Comparison of ENCODE assay signal across 22 mouse cellular contexts in the genomic region with DNA sequence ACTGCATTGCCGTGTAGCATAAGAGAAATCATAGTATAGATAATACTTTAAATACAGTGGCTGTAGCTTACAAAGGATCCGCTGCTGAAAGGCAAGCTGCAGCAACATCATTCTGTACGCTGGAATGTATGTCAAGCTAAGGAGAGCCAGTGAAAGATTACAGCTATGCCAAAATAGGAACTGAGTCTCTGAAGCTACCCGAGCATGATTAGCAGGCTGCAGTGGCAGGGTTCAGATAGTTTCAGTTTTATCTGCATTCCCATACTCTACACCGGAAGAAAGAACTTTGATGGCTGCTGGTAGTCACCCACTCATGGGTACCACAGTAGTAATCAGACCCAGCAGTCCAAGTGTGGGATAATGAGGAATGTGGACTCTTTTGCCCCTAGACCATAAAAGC.
"Had no signal": no experiment of that assay in that cellular context is flagged by ENCODE, and none has a peak within 500 bp of the region (broad histone marks: within the 10 kb centered on the region; RNA-seq: fewer than 3 reads in every experiment).

No protein-coding gene starts in this region.

- H3K9ac ChIP-seq: limb, embryonic 12.5 days; limb, embryonic 15.5 days; liver, embryonic 14.5 days; liver, postnatal 0 days; lung, embryonic 14.5 days; midbrain, embryonic 13.5 days; neural tube, embryonic 13.5 days; stomach, embryonic 15.5 days had no signal

- ATAC-seq: liver, postnatal 0 days; lung, postnatal 0 days; midbrain, embryonic 13.5 days; midbrain, embryonic 16.5 days had no signal

- H3K36me3 ChIP-seq: limb, embryonic 12.5 days; limb, embryonic 15.5 days; midbrain, embryonic 10.5 days; midbrain, embryonic 13.5 days; neural tube, embryonic 13.5 days; stomach, embryonic 15.5 days had no signal

- H3K27ac ChIP-seq: limb, embryonic 12.5 days; limb, embryonic 15.5 days; liver, embryonic 14.5 days; macrophage; midbrain, embryonic 10.5 days; midbrain, embryonic 13.5 days; neural tube, embryonic 13.5 days; stomach, embryonic 15.5 days had no signal

- H3K27me3 ChIP-seq: limb, embryonic 12.5 days; limb, embryonic 15.5 days; midbrain, embryonic 13.5 days; neural tube, embryonic 13.5 days; stomach, embryonic 15.5 days had no signal

- H3K9me3 ChIP-seq: limb, embryonic 12.5 days; limb, embryonic 15.5 days; midbrain, embryonic 10.5 days; midbrain, embryonic 13.5 days; neural tube, embryonic 13.5 days; stomach, embryonic 15.5 days had no signal

- H3K4me3 ChIP-seq: limb, embryonic 12.5 days; limb, embryonic 15.5 days; midbrain, embryonic 10.5 days; midbrain, embryonic 13.5 days; myocyte; neural tube, embryonic 13.5 days; stomach, embryonic 15.5 days had no signal

- DNase-seq: kidney, postnatal 14 days; kidney, postnatal 4 days; left cerebral cortex, postnatal 4 days; liver, postnatal 0 days; lung, embryonic 14.5 days; retina, postnatal 1 day; right cerebral cortex, postnatal 25 days; spleen, adult 18-20 months; thymus, adult 18-20 months; thymus, postnatal 36 days had no signal

- H3K4me1 ChIP-seq: limb, embryonic 12.5 days; limb, embryonic 15.5 days; midbrain, embryonic 10.5 days; midbrain, embryonic 13.5 days; neural tube, embryonic 13.5 days; stomach, embryonic 15.5 days had no signal

- H3K4me2 ChIP-seq: limb, embryonic 12.5 days; limb, embryonic 15.5 days; liver, embryonic 11.5 days; lung, embryonic 14.5 days; midbrain, embryonic 13.5 days; neural tube, embryonic 13.5 days; stomach, embryonic 15.5 days had no signal
